Mouse (Mus musculus) lung, embryonic 14.5 days (tissue): ENCODE data around the gene Asb4. TPM values are rescaled to one million over a fixed set of nuclear protein-coding genes. Genes with fewer than 3 reads are reported as not detected.

Experiments used
- ATAC-seq: fragments of 200-750 bp; cut with Nextera tagmentation; 2 replicates; pipeline ENCODE4 v1.8.0; 2017; ENCODE audit warnings: mild to moderate bottlenecking, moderate TSS enrichment, moderate library complexity; ENCODE audit not compliant: insufficient read depth
- DNase-seq: peaks from one replicate; pipeline ENCODE4 v3.0.0-alpha.2; 2015
- H3K27ac ChIP-seq: fragments of 300-500 bp; sonication (generic); 2 replicates; pipeline ENCODE4 v1.5.1; 2014; ENCODE audit warnings: low read depth, mild to moderate bottlenecking, moderate library complexity
- H3K27me3 ChIP-seq: fragments of 300-500 bp; sonication (generic); 2 replicates; pipeline ENCODE4 v1.6.1; 2014; ENCODE audit warnings: low read length, control low read depth; ENCODE audit not compliant: insufficient read depth
- H3K36me3 ChIP-seq: fragments of 300-500 bp; sonication (generic); 2 replicates; pipeline ENCODE4 v1.6.1; 2014; ENCODE audit warnings: control low read depth; ENCODE audit not compliant: insufficient read depth
- H3K4me1 ChIP-seq: fragments of 300-500 bp; sonication (generic); 2 replicates; pipeline ENCODE4 v1.6.1; 2014; ENCODE audit warnings: antibody characterized with exemption, control low read depth; ENCODE audit not compliant: insufficient read depth
- H3K4me2 ChIP-seq: fragments of 300-500 bp; sonication (generic); 2 replicates; pipeline ENCODE4 v1.6.1; 2014; ENCODE audit warnings: mild to moderate bottlenecking
- H3K4me3 ChIP-seq: fragments of 300-500 bp; sonication (generic); 2 replicates; pipeline ENCODE4 v1.5.1; 2014; ENCODE audit warnings: low read depth, low read length
- H3K9ac ChIP-seq: fragments of 300-500 bp; sonication (generic); 2 replicates; pipeline ENCODE4 v1.6.1; 2014
- H3K9me3 ChIP-seq: fragments of 300-500 bp; sonication (generic); 2 replicates; pipeline ENCODE4 v1.6.1; 2016; ENCODE audit warnings: low read depth, low read length, control low read depth
- CTCF ChIP-seq: IDR thresholded peaks from 2 replicates; pipeline ENCODE4 v1.5.1; 2016; ENCODE audit warnings: antibody characterized with exemption, low read depth
- WGBS: fragments of 180-500 bp; shearing (Covaris S2); extraction: QIAGEN DNeasy Blood & Tissue Kit; methylation state at CpG from one replicate; pipeline ENCODE4 v1.1.7; 2014; 5-methylcytosine and 5-hydroxymethylcytosine counted together
- polyA plus RNA-seq: library from polyadenylated mRNA; unstranded; fragments of >200 nt; fragmentation: Nextera tagmentation; extraction: Ambion mirVana; gene quantifications from 2 replicates; pipeline ENCODE4 v1.2.1, GENCODE M21; 2014

Gene Asb4
- polyA plus RNA-seq, 1 experiment from 2014 or later, result 10.8 TPM

DNA sequence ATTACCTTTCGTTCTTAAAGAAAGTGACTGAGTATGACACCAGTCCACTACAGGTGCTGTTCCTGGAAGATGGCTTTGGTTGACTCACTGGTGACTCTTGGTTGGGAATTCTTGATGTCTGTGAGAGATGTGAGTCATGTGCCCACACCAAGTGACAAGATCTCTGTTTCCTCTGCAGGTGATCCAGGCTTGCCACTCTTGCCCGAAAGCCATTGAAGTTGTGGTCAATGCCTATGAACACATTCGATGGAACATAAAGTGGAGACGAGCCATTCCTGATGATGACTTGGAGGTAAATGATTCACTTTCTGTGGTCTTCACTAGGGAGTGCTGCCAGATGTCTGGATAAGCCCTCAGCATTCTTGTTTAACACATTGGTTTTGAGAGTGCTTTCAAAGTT is 46.4 kb downstream of the Asb4 start:
- 90% methylated on average over 4 of the region's 4 CpGs for whole genome bisulfite sequencing
- no peak for ATAC-seq

DNA sequence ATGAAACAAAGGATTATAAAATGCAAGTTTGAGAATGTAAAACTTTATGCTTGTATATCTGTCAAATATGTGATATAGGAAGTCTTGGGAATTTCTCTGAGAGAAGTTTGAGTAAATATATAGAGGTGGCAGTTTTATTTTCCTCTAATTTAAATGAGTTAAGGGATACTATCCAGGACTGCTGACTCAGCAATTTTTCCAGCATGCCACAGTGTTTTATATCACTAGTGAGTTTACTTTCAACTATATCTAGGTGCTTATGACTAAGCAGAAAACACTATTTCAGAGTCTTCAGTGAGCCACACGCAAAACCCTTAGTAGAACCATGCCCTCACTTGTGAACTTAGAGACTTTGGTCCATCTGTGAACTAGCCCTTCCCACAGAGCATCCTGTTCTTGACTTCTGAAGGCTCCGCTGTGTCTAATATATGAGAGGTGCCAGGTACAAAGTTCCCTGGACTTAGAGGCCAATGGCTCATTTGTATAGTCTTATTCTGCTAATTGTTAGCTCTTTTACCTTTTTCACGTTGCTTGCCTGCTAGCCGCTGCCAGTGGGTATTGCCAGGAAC is 46.9 kb downstream of the Asb4 start:
- H3K4me3 ChIP-seq, result no peak overlapping the region
- H3K9me3 ChIP-seq, result no peaks in the 10 kb centered on the region
- no peak overlapping the region for H3K4me2 ChIP-seq
- no peak overlapping the region for H3K27ac ChIP-seq
- 91% methylated on average over 4 of the region's 4 CpGs for WGBS
- H3K9ac ChIP-seq, result no peak overlapping the region
- no peak for TF ChIP-seq CTCF
- DNase-seq (no peak), ATAC-seq (no peak)
- H3K36me3 ChIP-seq, result no peaks in the 10 kb centered on the region
- H3K27me3 ChIP-seq, result no peaks in the 10 kb centered on the region
- no peaks in the 10 kb centered on the region for H3K4me1 ChIP-seq

More for the DNA sequence above, 46.4 kb downstream of the Asb4 start:
- no peaks in the 10 kb centered on the region for H3K27me3 ChIP-seq
- no peaks in the 10 kb centered on the region for H3K4me1 ChIP-seq
- H3K36me3 ChIP-seq, result no peaks in the 10 kb centered on the region
- no peak for DNase-seq
- no peak overlapping the region for H3K9ac ChIP-seq
- no peaks in the 10 kb centered on the region for H3K9me3 ChIP-seq
- no peak for TF ChIP-seq CTCF
- H3K27ac ChIP-seq, result no peak overlapping the region
- H3K4me2 ChIP-seq, result no peak overlapping the region
- H3K4me3 ChIP-seq, result no peak overlapping the region

DNA sequence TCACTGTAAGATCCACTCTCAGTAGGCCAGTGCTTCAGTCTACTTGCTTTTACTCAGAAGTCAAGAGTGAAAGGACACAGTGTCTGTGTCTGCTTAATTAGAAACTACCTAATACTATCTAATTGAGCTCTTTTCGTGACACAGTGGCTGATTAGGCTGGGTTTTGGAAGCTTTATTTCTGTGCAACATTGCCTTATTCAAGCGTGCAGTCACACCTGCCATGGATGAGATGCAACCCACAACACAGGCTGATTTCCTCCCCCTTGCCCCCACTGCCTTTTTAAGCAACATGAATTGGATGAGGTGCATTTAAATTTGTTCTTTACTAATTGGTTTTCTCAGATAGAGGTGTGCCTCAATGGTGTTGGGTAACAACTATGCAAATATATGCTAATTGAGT is 50.7 kb downstream of the Asb4 start:
- WGBS, result 84% methylated on average over 2 of the region's 2 CpGs
- no peak overlapping the region for H3K9ac ChIP-seq
- no peak for ATAC-seq

DNA sequence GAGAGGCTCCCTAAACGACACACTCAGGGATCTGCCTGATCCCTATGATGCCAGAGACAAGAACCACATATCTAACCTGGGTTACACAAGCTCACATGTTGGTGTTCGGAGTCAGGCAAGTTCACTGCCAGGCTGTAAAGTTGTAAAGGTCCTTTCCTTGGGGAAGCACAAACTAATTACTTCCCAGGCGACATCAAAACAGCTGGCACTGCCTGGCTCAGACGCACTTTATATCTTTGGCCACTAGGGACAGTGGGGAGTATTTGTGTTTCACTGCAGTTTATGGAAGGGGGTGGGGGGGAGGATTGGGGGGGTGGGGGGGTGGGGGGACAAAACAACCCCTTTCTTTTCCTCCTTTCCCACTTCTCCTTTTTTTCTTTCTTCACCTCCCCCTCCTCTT is 54.6 kb downstream of the Asb4 start:
- no peak overlapping the region for H3K9ac ChIP-seq
- H3K27me3 ChIP-seq, result no peaks in the 10 kb centered on the region
- no peaks in the 10 kb centered on the region for H3K4me1 ChIP-seq
- H3K4me2 ChIP-seq, result no peak overlapping the region
- no peaks in the 10 kb centered on the region for H3K36me3 ChIP-seq
- DNase-seq, result peak; percentile 24
- no peak overlapping the region for H3K27ac ChIP-seq
- ATAC-seq, result no peak
- H3K9me3 ChIP-seq, result no peaks in the 10 kb centered on the region
- no peak overlapping the region for H3K4me3 ChIP-seq
- 50% methylated on average over 4 of the region's 4 CpGs for WGBS
- TF ChIP-seq CTCF, result peak; percentile 51

More for the DNA sequence above, 50.7 kb downstream of the Asb4 start:
- H3K36me3 ChIP-seq, result no peaks in the 10 kb centered on the region
- H3K27ac ChIP-seq, result no peak overlapping the region
- no peak for DNase-seq
- TF ChIP-seq CTCF, result no peak
- no peak overlapping the region for H3K4me3 ChIP-seq
- H3K4me2 ChIP-seq, result no peak overlapping the region
- H3K27me3 ChIP-seq, result no peaks in the 10 kb centered on the region
- H3K4me1 ChIP-seq, result no peaks in the 10 kb centered on the region
- H3K9me3 ChIP-seq, result no peaks in the 10 kb centered on the region

DNA sequence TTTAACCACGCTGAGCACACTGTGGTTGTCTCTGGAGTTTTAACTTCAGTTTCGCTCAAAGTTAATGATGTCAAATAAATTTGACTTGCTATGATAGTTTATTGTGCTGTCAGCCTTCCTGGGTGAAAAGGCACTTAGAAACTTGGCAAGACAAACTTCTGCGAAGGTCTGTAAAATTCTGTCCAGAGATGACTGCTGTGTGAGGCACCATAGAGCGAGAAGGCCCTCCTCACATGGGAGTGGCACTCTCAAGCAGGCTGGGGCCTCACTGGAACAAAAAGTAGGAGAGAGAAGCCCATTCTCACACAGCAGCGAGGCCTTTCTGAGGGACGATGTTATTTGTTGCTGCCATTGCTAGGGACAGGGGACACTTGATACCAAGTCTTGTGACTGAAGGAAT is 58.0 kb downstream of the Asb4 start:
- Histone ChIP-seq H3K9me3 (no peaks in the 10 kb centered on the region), H3K4me1 (no peaks in the 10 kb centered on the region), H3K4me3 (no peak overlapping the region), H3K36me3 (no peaks in the 10 kb centered on the region), H3K9ac (no peak overlapping the region), H3K27ac (no peak overlapping the region), H3K4me2 (no peak overlapping the region), H3K27me3 (no peaks in the 10 kb centered on the region)
- DNase-seq, result no peak
- ATAC-seq, result no peak
- no peak for TF ChIP-seq CTCF
- WGBS, result 79% methylated on average over 6 of the region's 6 CpGs

DNA sequence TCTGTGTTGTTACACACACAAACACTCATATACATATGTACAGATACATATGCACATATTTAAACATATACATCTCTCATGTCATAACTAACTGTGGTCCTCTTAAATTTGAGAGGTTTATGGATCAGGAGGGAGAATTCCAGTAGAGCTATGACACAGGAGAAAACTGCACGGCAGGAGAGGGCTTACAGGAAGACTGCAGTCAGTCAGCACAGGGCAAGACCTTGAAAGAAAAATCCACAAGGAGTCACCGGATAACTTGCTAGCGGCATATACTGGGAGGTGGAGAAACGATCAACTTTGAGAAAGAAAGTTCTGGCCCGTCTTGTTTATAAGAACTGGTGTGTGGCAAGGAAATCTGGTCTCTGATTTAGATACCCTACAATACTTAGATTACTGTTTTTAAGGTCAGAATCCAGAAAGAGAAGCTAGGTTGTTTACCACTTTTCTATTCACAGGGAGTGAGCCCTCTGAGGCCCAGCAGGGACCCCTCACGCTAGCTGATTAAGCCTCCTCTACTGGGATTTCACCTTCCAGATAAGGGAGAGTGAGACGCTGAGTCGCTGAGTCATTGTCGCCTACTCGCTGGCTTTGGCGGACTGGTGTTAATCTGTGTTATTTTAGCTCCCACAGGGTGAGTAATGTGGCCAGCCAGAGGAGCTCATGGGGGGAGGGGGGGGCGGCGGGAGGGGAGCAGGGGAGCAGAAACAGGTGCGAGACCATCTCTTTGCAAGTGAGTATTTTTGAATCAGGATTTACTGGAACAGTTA is 59.3 kb downstream of the Asb4 start:
- peak; percentile 43 for ATAC-seq
- Histone ChIP-seq H3K9me3 (no peaks in the 10 kb centered on the region), H3K4me1 (no peaks in the 10 kb centered on the region), H3K9ac (no peak overlapping the region), H3K36me3 (no peaks in the 10 kb centered on the region), H3K4me2 (peak overlapping the region; percentile 40), H3K27me3 (no peaks in the 10 kb centered on the region), H3K27ac (no peak overlapping the region), H3K4me3 (no peak overlapping the region)
- WGBS, result 8% methylated on average over 14 of the region's 14 CpGs
- DNase-seq, result peak; percentile 39
- TF ChIP-seq CTCF, result no peak

DNA sequence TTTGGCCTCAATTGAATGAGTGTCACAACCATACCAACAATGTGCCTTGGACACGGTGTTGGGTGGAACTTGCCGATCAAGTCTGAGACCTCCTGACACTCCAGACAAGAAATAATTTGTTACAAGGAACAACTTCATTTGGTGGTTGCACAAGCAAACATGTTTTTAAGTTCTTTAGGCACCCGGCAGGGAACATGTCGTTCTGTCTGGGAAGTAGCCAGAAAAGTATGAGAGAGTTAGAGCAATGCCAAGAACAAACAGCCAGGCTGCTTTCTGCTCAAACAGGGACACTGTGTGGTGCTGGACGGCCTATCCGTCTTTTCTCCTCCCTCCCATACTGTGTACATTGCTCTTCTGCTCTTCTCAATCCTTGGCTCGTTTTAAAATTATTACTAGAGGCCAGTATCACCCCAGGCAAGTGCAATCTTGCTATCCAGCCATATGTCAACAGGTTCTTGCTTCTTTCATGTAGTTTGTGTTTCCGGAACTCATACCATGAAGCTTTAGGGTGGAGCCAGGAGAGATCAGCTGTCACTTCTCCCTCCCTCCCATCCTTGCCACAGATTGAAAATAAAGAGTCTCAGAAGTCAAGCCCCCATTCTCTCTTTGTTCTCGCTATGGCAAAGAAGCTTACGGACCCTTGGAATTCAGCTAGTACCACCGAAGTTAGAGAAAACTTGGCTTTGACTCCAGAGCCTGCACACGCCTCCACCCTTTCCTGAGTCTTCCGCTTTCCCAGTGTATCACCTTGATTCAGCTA is 60.1 kb downstream of the Asb4 start:
- H3K4me3 ChIP-seq, result no peak overlapping the region
- H3K9ac ChIP-seq, result no peak overlapping the region
- H3K36me3 ChIP-seq, result no peaks in the 10 kb centered on the region
- TF ChIP-seq CTCF, result no peak
- 16% methylated on average over 13 of the region's 13 CpGs for WGBS
- H3K9me3 ChIP-seq, result no peaks in the 10 kb centered on the region
- no peaks in the 10 kb centered on the region for H3K4me1 ChIP-seq
- DNase-seq, result peak; percentile 75
- no peak overlapping the region for H3K27ac ChIP-seq
- H3K27me3 ChIP-seq, result no peaks in the 10 kb centered on the region
- peak overlapping the region; percentile 40 for H3K4me2 ChIP-seq
- peak; percentile 82 for ATAC-seq
